7 mouse cellular contexts compared by ENCODE assay signal in genomic region chr19:4624406-4625178, GRCm38 (mm10). TPM values are rescaled to one million over a fixed set of nuclear protein-coding genes. Genes with fewer than 3 reads are reported as not detected.
A peak's percentile ranks its signal among the peaks of the same experiment; 100 is the strongest.
DNase-seq lines count a peak whose midpoint lies in the region; ATAC-seq lines count a peak whose summit lies in the region.

No protein-coding gene starts in this region.

- peaks cover 6% of the 10 kb centered on the region; the same call in 1 of the 2 replicates for H3K36me3 ChIP-seq in neural tube, embryonic 11.5 days (ENCODE audit: control insufficient read depth, insufficient read depth, low read length)
- no peaks in the 10 kb centered on the region; the same call in 1 of the 2 replicates for H3K36me3 ChIP-seq in forebrain, embryonic 11.5 days (ENCODE audit: control insufficient read depth, insufficient read depth, low read length)
- H3K36me3 ChIP-seq in liver, embryonic 11.5 days (ENCODE audit: control insufficient read depth, insufficient read depth, low read length): peaks cover 15% of the 10 kb centered on the region; the same call in 1 of the 2 replicates
- H3K36me3 ChIP-seq in stomach, embryonic 16.5 days (ENCODE audit: control insufficient read depth, insufficient read depth, low read length): no peaks in the 10 kb centered on the region

- DNase-seq in neural tube, embryonic 11.5 days (ENCODE audit: low spot score): no peak
- no peak for DNase-seq in neural tube, embryonic 10.5 days (ENCODE audit: extremely low spot score, low spot score)
- DNase-seq in forebrain, embryonic 11.5 days (ENCODE audit: low spot score): peak; percentile 32
- DNase-seq in liver, embryonic 11.5 days (ENCODE audit: low spot score): no peak
- DNase-seq in layer of hippocampus, postnatal 14 days (ENCODE audit: low spot score in 2 of 2): no peak
- no peak for DNase-seq in urinary bladder, postnatal 4 days (ENCODE audit: low spot score in 2 of 2)

- H3K4me1 ChIP-seq in neural tube, embryonic 11.5 days (ENCODE audit: control insufficient read depth, insufficient read depth, low read length): peaks cover 17% of the 10 kb centered on the region
- peaks cover 15% of the 10 kb centered on the region for H3K4me1 ChIP-seq in forebrain, embryonic 11.5 days (replicated peaks; ENCODE audit: control insufficient read depth, insufficient read depth, low read length)
- peaks cover 17% of the 10 kb centered on the region for H3K4me1 ChIP-seq in liver, embryonic 11.5 days (replicated peaks; ENCODE audit: control insufficient read depth, insufficient read depth, low read length)
- peaks cover 15% of the 10 kb centered on the region for H3K4me1 ChIP-seq in stomach, embryonic 16.5 days (ENCODE audit: control insufficient read depth, insufficient read depth, low read length)

- H3K27ac ChIP-seq in neural tube, embryonic 11.5 days (ENCODE audit: low read depth, low read length): no peak overlapping the region
- no peak overlapping the region for H3K27ac ChIP-seq in forebrain, embryonic 11.5 days (ENCODE audit: low read depth, low read length)
- peak overlapping the region; percentile 87; the same call in 1 of the 2 replicates for H3K27ac ChIP-seq in liver, embryonic 11.5 days (ENCODE audit: low read depth, low read length)
- peak overlapping the region; percentile 30; the same call in 1 of the 2 replicates for H3K27ac ChIP-seq in stomach, embryonic 16.5 days (ENCODE audit: low read length)

- ATAC-seq in neural tube, embryonic 11.5 days (ENCODE audit: insufficient read depth, low FRiP score, low TSS enrichment): no peak
- ATAC-seq in forebrain, embryonic 11.5 days (replicated peaks; ENCODE audit: low FRiP score): no peak
- no peak; the same call in 1 of the 2 replicates for ATAC-seq in liver, embryonic 11.5 days (replicated peaks; ENCODE audit: low FRiP score)
- ATAC-seq in stomach, embryonic 16.5 days (ENCODE audit: insufficient read depth, low FRiP score): peak; percentile 11; the same call in 1 of the 2 replicates

- no peaks in the 10 kb centered on the region for H3K27me3 ChIP-seq in neural tube, embryonic 11.5 days (ENCODE audit: control insufficient read depth, insufficient read depth, low read length)
- H3K27me3 ChIP-seq in forebrain, embryonic 11.5 days (ENCODE audit: control insufficient read depth, insufficient read depth, low read length): no peaks in the 10 kb centered on the region
- H3K27me3 ChIP-seq in liver, embryonic 11.5 days (replicated peaks; ENCODE audit: control insufficient read depth, insufficient read depth, low read length): no peaks in the 10 kb centered on the region
- H3K27me3 ChIP-seq in stomach, embryonic 16.5 days (ENCODE audit: control insufficient read depth, insufficient read depth, low read length): no peaks in the 10 kb centered on the region

- H3K4me2 ChIP-seq in neural tube, embryonic 11.5 days (ENCODE audit: low read depth): peak overlapping the region; percentile 84
- peak overlapping the region; percentile 78 for H3K4me2 ChIP-seq in forebrain, embryonic 11.5 days (ENCODE audit: low read depth, low read length, severe bottlenecking)
- H3K4me2 ChIP-seq in liver, embryonic 11.5 days: peak overlapping the region; percentile 94
- H3K4me2 ChIP-seq in stomach, embryonic 16.5 days (ENCODE audit: low read depth, low read length): peak overlapping the region; percentile 78

- 35% methylated on average over 4 of the region's 4 CpGs for WGBS in neural tube, embryonic 11.5 days
- WGBS in forebrain, embryonic 11.5 days: 30% methylated on average over 4 of the region's 4 CpGs
- WGBS in liver, embryonic 11.5 days: 30% methylated on average over 4 of the region's 4 CpGs
- whole genome bisulfite sequencing in stomach, embryonic 16.5 days: 25% methylated on average over 4 of the region's 4 CpGs

- peak overlapping the region; percentile 97 for H3K9ac ChIP-seq in neural tube, embryonic 11.5 days (ENCODE audit: low read length)
- H3K9ac ChIP-seq in forebrain, embryonic 11.5 days (ENCODE audit: low read length): peak overlapping the region; percentile 96
- peak overlapping the region; percentile 96 for H3K9ac ChIP-seq in liver, embryonic 11.5 days (ENCODE audit: low read depth, low read length)
- peak overlapping the region; percentile 96 for H3K9ac ChIP-seq in stomach, embryonic 16.5 days (ENCODE audit: low read length)

- H3K9me3 ChIP-seq in neural tube, embryonic 11.5 days (ENCODE audit: control insufficient read depth, low read length): no peaks in the 10 kb centered on the region
- no peaks in the 10 kb centered on the region for H3K9me3 ChIP-seq in forebrain, embryonic 11.5 days (ENCODE audit: control insufficient read depth, low read length)
- H3K9me3 ChIP-seq in liver, embryonic 11.5 days (ENCODE audit: control insufficient read depth, low read length): no peaks in the 10 kb centered on the region
- no peaks in the 10 kb centered on the region for H3K9me3 ChIP-seq in stomach, embryonic 16.5 days (replicated peaks; ENCODE audit: control insufficient read depth, low read length)

- peak overlapping the region; percentile 90 for H3K4me3 ChIP-seq in neural tube, embryonic 11.5 days (ENCODE audit: low read depth, low read length)
- peak overlapping the region; percentile 87 for H3K4me3 ChIP-seq in forebrain, embryonic 11.5 days (ENCODE audit: low read depth, low read length)
- peak overlapping the region; percentile 81 for H3K4me3 ChIP-seq in liver, embryonic 11.5 days (ENCODE audit: low read depth, low read length)
- H3K4me3 ChIP-seq in stomach, embryonic 16.5 days (replicated peaks; ENCODE audit: low read length): peak overlapping the region; percentile 89

RNA-seq across cellular contexts. Expression of gene Rce1, which starts 0.8 kb away (rescaled TPM):
- 68.8 and 73.6 TPM in 2 replicates for polyA plus RNA-seq in neural tube, embryonic 11.5 days (2014; fragmentation: Nextera tagmentation; extraction: Ambion mirVana)
- polyA plus RNA-seq in forebrain, embryonic 11.5 days (2014; fragmentation: Nextera tagmentation; extraction: Ambion mirVana): 60.1 and 67.2 TPM in 2 replicates
- polyA plus RNA-seq in liver, embryonic 11.5 days (2014; fragmentation: Nextera tagmentation; extraction: Ambion mirVana): 52.5 and 52.9 TPM in 2 replicates
- polyA plus RNA-seq in stomach, embryonic 16.5 days (2015; fragmentation: Nextera tagmentation; extraction: Ambion mirVana): 64.7 and 66.0 TPM in 2 replicates
- total RNA-seq in layer of hippocampus, postnatal 14 days (2021): 10 to 100 TPM; 16.7 to 18.2 TPM

RNA-seq across cellular contexts. Expression of gene Lrfn4, which starts 9.1 kb away (rescaled TPM):
- 10.0 and 10.5 TPM in 2 replicates for polyA plus RNA-seq in neural tube, embryonic 11.5 days (2014; fragmentation: Nextera tagmentation; extraction: Ambion mirVana)
- polyA plus RNA-seq in forebrain, embryonic 11.5 days (2014; fragmentation: Nextera tagmentation; extraction: Ambion mirVana): 8.5 and 12.0 TPM in 2 replicates
- 2.2 and 3.3 TPM in 2 replicates for polyA plus RNA-seq in liver, embryonic 11.5 days (2014; fragmentation: Nextera tagmentation; extraction: Ambion mirVana)
- polyA plus RNA-seq in stomach, embryonic 16.5 days (2015; fragmentation: Nextera tagmentation; extraction: Ambion mirVana): 2.1 and 2.5 TPM in 2 replicates
- total RNA-seq in layer of hippocampus, postnatal 14 days (2021): 10 to 100 TPM; 50.9 to 53.1 TPM

Comparison
In these comparisons a context has a peak if more than half of its experiments do, and no peak if none do; other contexts are left out.
1. H3K27ac ChIP-seq: peak in liver, embryonic 11.5 days (single experiment) and stomach, embryonic 16.5 days (single experiment); none in neural tube, embryonic 11.5 days (single experiment) and forebrain, embryonic 11.5 days (single experiment).
2. Peak in every context shown above with its lines, with median percentiles within 50 percentile points of each other: H3K4me2 ChIP-seq, H3K4me3 ChIP-seq and H3K9ac ChIP-seq.